Mouse (Mus musculus) spleen, postnatal 4 days (tissue): ENCODE data around the gene Ptf1a.

ENCODE experiments used
- DNase-seq, 2 experiments: peaks; one replicate each; pipeline ENCODE4 v3.0.0; 2022; ENCODE audit warnings: low spot score in 2 of 2

Gene Ptf1a

GRCm38 (mm10) chr2:19452531-19453055 lies 7.1 kb downstream of the Ptf1a start:
- DNase-seq, result no peak

- DNase-seq, result no peak
Measured at GRCm38 (mm10) chr2:19455228-19455627, 9.8 kb downstream of the Ptf1a start.

- no peak for DNase-seq
Measured at GRCm38 (mm10) chr2:19455857-19456482, 10.5 kb downstream of the Ptf1a start.

DNA sequence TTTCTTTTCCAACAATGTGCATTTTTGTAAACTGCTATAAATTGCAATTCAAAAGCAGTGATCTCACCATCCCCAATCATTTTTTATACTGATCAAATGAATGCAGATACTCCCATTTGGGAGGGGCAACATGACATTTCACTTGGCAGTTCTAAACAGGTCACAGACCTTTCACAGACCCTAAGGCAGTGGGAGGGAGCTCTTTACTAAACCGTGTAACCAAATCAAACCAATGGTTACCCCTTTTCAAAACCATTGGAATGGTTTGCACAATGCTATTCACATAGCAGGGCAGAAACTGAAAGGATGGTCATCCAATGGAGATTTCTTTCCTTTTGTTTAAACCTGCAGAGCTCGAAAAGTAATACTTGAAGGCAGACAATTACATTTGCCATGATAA lies 13.3 kb downstream of the Ptf1a start:
- DNase-seq, result no peak

DNA sequence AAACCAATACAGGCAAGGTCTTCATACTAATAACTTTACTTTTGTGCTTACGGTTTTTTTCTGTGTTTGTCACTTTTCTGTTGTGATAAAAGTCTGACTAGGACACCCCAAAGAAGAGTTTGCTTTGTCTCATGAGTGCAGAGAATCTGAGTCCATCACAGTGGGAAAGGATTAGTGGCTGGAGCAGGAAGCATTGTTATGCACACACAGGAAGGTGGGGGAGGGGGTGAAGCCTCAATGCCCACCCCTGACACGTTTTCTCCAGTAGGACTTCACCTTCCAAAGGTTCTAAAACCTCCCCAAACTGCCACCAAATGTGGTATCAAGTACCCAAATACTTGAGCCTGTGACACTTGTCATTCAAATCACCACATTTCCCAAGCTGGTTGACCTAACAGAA lies 16.5 kb downstream of the Ptf1a start:
- no peak for DNase-seq

- no peak for DNase-seq
Measured at GRCm38 (mm10) chr2:19490262-19490661, 44.8 kb downstream of the Ptf1a start.
